Mouse (Mus musculus): Measurements from ENCODE around the gene Zfp507.

DNA sequence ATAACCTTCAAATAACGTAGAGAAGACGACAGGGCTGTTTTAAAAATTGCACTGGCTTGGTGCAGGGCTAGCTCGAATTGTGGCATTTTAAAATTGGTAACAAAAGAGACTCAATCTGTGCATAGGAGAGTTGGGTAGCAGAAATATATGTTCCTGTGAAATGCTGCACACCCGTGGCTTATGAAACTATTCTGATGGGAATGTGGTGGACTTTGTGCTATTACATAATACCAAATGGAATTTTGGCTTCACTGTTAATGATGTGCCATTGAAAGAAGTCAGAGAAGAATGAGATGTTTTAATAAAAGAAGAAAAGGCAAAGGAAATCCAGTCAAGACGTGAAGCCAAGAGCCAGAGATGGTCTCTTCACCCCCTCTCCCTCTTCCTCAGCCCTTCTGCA lies 18.6 kb upstream of the Zfp507 start:
- TF ChIP-seq CTCF (IDR thresholded peaks at IDR 0.05; ENCODE audit: low read depth) (no peak), EP300 (IDR thresholded peaks at IDR 0.05; ENCODE audit: low read depth) (no peak)

Measured in liver, postnatal 0 days (tissue).